Mouse (Mus musculus) brain, embryonic 14.5 days (tissue): ENCODE results near the gene Cers6. TPM values are rescaled to one million over a fixed set of nuclear protein-coding genes. Genes with fewer than 3 reads are reported as not detected.

ENCODE experiments used
- DNase-seq: peaks from one replicate; pipeline ENCODE4 v3.0.0-alpha.2; 2011; ENCODE audit warnings: low read depth
- CTCF ChIP-seq: fragments of 200-500 bp; IDR thresholded peaks from 2 replicates; pipeline ENCODE4 v1.5.1; 2012; ENCODE audit warnings: inconsistent platforms, mild to moderate bottlenecking, moderate library complexity, borderline replicate concordance; ENCODE audit not compliant: insufficient read depth, insufficient read length; ENCODE audit errors: extremely low read depth
- POLR2A ChIP-seq: fragments of 200-500 bp; IDR thresholded peaks from 2 replicates; pipeline ENCODE4 v1.6.1; 2012; ENCODE audit warnings: mild to moderate bottlenecking, inconsistent platforms, borderline replicate concordance; ENCODE audit not compliant: poor library complexity, insufficient read depth, insufficient read length, severe bottlenecking; ENCODE audit errors: extremely low read depth
- polyA plus RNA-seq: library from polyadenylated mRNA; depleted of rRNA; stranded (reverse); fragments of >200 nt; gene quantifications from 2 replicates; pipeline ENCODE4 v1.2.3, GENCODE M21; 2012

The Cers6 gene
- polyA plus RNA-seq, 1 experiment = 45.0 TPM

- no peak for DNase-seq
- TF ChIP-seq CTCF (no peak), POLR2A (no peak)
These were observed 219.5 kb downstream of the Cers6 start for GRCm38 (mm10) chr2:69080760-69081159.

- no peak for DNase-seq
These were observed 221.4 kb downstream of the Cers6 start for GRCm38 (mm10) chr2:69082499-69083197.

GRCm38 (mm10) chr2:69083198-69083509, 221.9 kb downstream of the Cers6 start:
- TF ChIP-seq CTCF (no peak), POLR2A (no peak)
- DNase-seq = no peak

More at GRCm38 (mm10) chr2:69082499-69083197, 221.4 kb downstream of the Cers6 start:
- TF ChIP-seq CTCF (no peak), POLR2A (no peak)

- TF ChIP-seq POLR2A (no peak), CTCF (no peak)
- no peak for DNase-seq
These were observed 223.2 kb downstream of the Cers6 start for GRCm38 (mm10) chr2:69084416-69084815.

GRCm38 (mm10) chr2:69086505-69087260, 225.4 kb downstream of the Cers6 start:
- no peak for TF ChIP-seq POLR2A
- no peak for TF ChIP-seq CTCF
- DNase-seq = peak; percentile 88

- DNase-seq = no peak
- TF ChIP-seq CTCF (no peak), POLR2A (no peak)
These were observed 234.6 kb downstream of the Cers6 start for GRCm38 (mm10) chr2:69095836-69096235.

GRCm38 (mm10) chr2:69096821-69097220, 235.6 kb downstream of the Cers6 start:
- no peak for DNase-seq
- TF ChIP-seq POLR2A = no peak

- TF ChIP-seq POLR2A = no peak
- TF ChIP-seq CTCF = no peak
- no peak for DNase-seq
These were observed 236.3 kb downstream of the Cers6 start for GRCm38 (mm10) chr2:69097526-69097925.

- DNase-seq = no peak
- TF ChIP-seq POLR2A = no peak
- no peak for TF ChIP-seq CTCF
These were observed 237.5 kb downstream of the Cers6 start for GRCm38 (mm10) chr2:69098701-69099100.

- DNase-seq = no peak
These were observed 237.9 kb downstream of the Cers6 start for GRCm38 (mm10) chr2:69099147-69099546.

GRCm38 (mm10) chr2:69100706-69101105, 239.5 kb downstream of the Cers6 start:
- TF ChIP-seq CTCF = peak; percentile 66; the same call in 1 of the 2 replicates
- no peak for TF ChIP-seq POLR2A
- peak; percentile 63 for DNase-seq

More at GRCm38 (mm10) chr2:69099147-69099546, 237.9 kb downstream of the Cers6 start:
- TF ChIP-seq CTCF (no peak), POLR2A (no peak)

- no peak for DNase-seq
- no peak for TF ChIP-seq POLR2A
- no peak for TF ChIP-seq CTCF
These were observed 242.3 kb downstream of the Cers6 start for GRCm38 (mm10) chr2:69103526-69103925.

- no peak for DNase-seq
- TF ChIP-seq POLR2A (no peak), CTCF (no peak)
These were observed 243.4 kb downstream of the Cers6 start for GRCm38 (mm10) chr2:69104511-69105145.
